Mouse (Mus musculus): ENCODE data around the gene Fanci.

- no peak for TF ChIP-seq ZNF384 (IDR thresholded peaks at IDR 0.05; ENCODE audit: low read depth, low read length)
- TF ChIP-seq ELF1 (IDR thresholded peaks at IDR 0.05; ENCODE audit: low read depth, low read length) = no peak
- TF ChIP-seq MAX (IDR thresholded peaks at IDR 0.05; ENCODE audit: low read length) = no peak
- TF ChIP-seq ZKSCAN1 (IDR thresholded peaks at IDR 0.05; ENCODE audit: borderline replicate concordance, low read depth, low read length) = no peak
- TF ChIP-seq SMC3 (IDR thresholded peaks at IDR 0.05; ENCODE audit: low read depth, low read length) = no peak
- TF ChIP-seq JUND (conservative IDR thresholded peaks at IDR 0.05; ENCODE audit: low read depth, low read length) = no peak
- TF ChIP-seq CTCF (conservative IDR thresholded peaks at IDR 0.05 in 1 of 2, IDR thresholded peaks at IDR 0.05 in 1 of 2; ENCODE audit: low read depth in 2 of 2, low read length in 2 of 2) = no peak
Measured at GRCm38 (mm10) chr7:79473496-79474194, 81.9 kb downstream of the Fanci start.
